Comparison of ENCODE assay signal across 15 mouse cellular contexts in genomic region chr4:134985626-134986335, GRCm38 (mm10). TPM values are rescaled to one million over a fixed set of nuclear protein-coding genes. Genes with fewer than 3 reads are reported as not detected.
DNase-seq lines count a peak whose midpoint lies in the region; ATAC-seq lines count a peak whose summit lies in the region.
"Had no signal": no experiment of that assay in that cellular context is flagged by ENCODE, and none has a peak within 500 bp of the region (broad histone marks: within the 10 kb centered on the region; RNA-seq: fewer than 3 reads in every experiment).

No protein-coding gene starts in this region.

- peak; percentile 27 for DNase-seq in gastrocnemius, postnatal 25 days
- DNase-seq in gastrocnemius, postnatal 14 days, result no peak
- DNase-seq in 3T3-L1 (ENCODE audit: low read depth, low spot score), result peak; percentile 9
- peak; percentile 49 for DNase-seq in cerebellum, adult 11-12 months
- DNase-seq in cerebellum, postnatal 36 days, result peak; percentile 39 to 42
- no peak for DNase-seq in heart, embryonic 10.5 days (ENCODE audit: low spot score)
- no peak for DNase-seq in left cerebral cortex, postnatal 25 days (ENCODE audit: low spot score in 2 of 2)
- DNase-seq: adrenal gland, adult 8-10 months; kidney, adult 9 months had no signal

- no peak overlapping the region for H3K4me3 ChIP-seq in heart, embryonic 10.5 days
- H3K4me3 ChIP-seq: embryonic facial prominence, embryonic 10.5 days; limb, embryonic 13.5 days; midbrain, embryonic 15.5 days; neural tube, embryonic 15.5 days had no signal

- ATAC-seq in monocyte, adult 5-6 weeks (replicated peaks; ENCODE audit: insufficient number of reproducible peaks, low FRiP score, low TSS enrichment, poor library complexity, severe bottlenecking), result no peak
- ATAC-seq: forebrain, embryonic 16.5 days; midbrain, embryonic 15.5 days had no signal

- peaks cover 23% of the 10 kb centered on the region for H3K4me1 ChIP-seq in heart, embryonic 10.5 days
- H3K4me1 ChIP-seq: midbrain, embryonic 15.5 days had no signal

- H3K9me3 ChIP-seq in heart, embryonic 10.5 days, result no peaks in the 10 kb centered on the region
- H3K9me3 ChIP-seq: embryonic facial prominence, embryonic 10.5 days; limb, embryonic 13.5 days; midbrain, embryonic 15.5 days; neural tube, embryonic 15.5 days had no signal

- peaks cover 16% of the 10 kb centered on the region; the same call in 1 of the 2 replicates for H3K27me3 ChIP-seq in heart, embryonic 10.5 days (ENCODE audit: insufficient read depth, poor library complexity, severe bottlenecking)
- H3K27me3 ChIP-seq: limb, embryonic 13.5 days; midbrain, embryonic 15.5 days; neural tube, embryonic 15.5 days had no signal

- H3K27ac ChIP-seq in heart, embryonic 10.5 days, result no peak overlapping the region
- H3K27ac ChIP-seq: embryonic facial prominence, embryonic 10.5 days; limb, embryonic 13.5 days; midbrain, embryonic 15.5 days; neural tube, embryonic 15.5 days had no signal

- intact Hi-C loops in gastrocnemius, postnatal 14 days (cut with DNase I; ENCODE audit: low total_unique reads), result no loop called here
- intact Hi-C loops in left cerebral cortex, postnatal 25 days (cut with DNase I), result no loop called here

- WGBS in heart, embryonic 10.5 days, result 76% methylated on average over 11 of the region's 11 CpGs

- H3K36me3 ChIP-seq in heart, embryonic 10.5 days, result no peaks in the 10 kb centered on the region
- H3K36me3 ChIP-seq: embryonic facial prominence, embryonic 10.5 days; limb, embryonic 13.5 days; midbrain, embryonic 15.5 days; neural tube, embryonic 15.5 days had no signal

RNA-seq across cellular contexts. Expression of gene Syf2, which starts 55.1 kb away (rescaled TPM):
- 10 to 100 TPM; 32.7 to 34.8 TPM for total RNA-seq in gastrocnemius, postnatal 25 days (2021)
- total RNA-seq in gastrocnemius, postnatal 14 days (2021), result 10 to 100 TPM; 34.1 to 39.6 TPM
- 52.3 and 63.0 TPM in 2 replicates for polyA plus RNA-seq in heart, embryonic 10.5 days (2016; fragmentation: Nextera tagmentation; extraction: Ambion mirVana)
- 551 to 822 TPM (median 699 TPM) in 3 replicates for total RNA-seq in monocyte, adult 5-6 weeks (2017)
- 10 to 100 TPM; 51.0 to 52.7 TPM for total RNA-seq in left cerebral cortex, postnatal 25 days (2021)

Comparison
In these comparisons a context has a peak if more than half of its experiments do, and no peak if none do; other contexts are left out.
1. DNase-seq: peak in gastrocnemius, postnatal 25 days (single experiment), 3T3-L1 (single experiment), cerebellum, adult 11-12 months (single experiment) and cerebellum, postnatal 36 days (2 of 2); none in gastrocnemius, postnatal 14 days (single experiment), heart, embryonic 10.5 days (single experiment) and left cerebral cortex, postnatal 25 days (0 of 2).
2. RNA of gene Syf2, which starts 55.1 kb away (total RNA-seq): 551 to 822 TPM in monocyte, adult 5-6 weeks; 51.0 to 52.7 TPM in left cerebral cortex, postnatal 25 days, 34.1 to 39.6 TPM in gastrocnemius, postnatal 14 days and 32.7 to 34.8 TPM in gastrocnemius, postnatal 25 days; every median in the first group is over 10 times any median in the second.